Mouse (Mus musculus): ENCODE measurements around the gene Sfxn4. TPM values are rescaled to one million over a fixed set of nuclear protein-coding genes. Genes with fewer than 3 reads are reported as not detected.

The Sfxn4 gene
- polyA plus RNA-seq, 1 experiment from 2014 or later = 1.6 TPM

DNA sequence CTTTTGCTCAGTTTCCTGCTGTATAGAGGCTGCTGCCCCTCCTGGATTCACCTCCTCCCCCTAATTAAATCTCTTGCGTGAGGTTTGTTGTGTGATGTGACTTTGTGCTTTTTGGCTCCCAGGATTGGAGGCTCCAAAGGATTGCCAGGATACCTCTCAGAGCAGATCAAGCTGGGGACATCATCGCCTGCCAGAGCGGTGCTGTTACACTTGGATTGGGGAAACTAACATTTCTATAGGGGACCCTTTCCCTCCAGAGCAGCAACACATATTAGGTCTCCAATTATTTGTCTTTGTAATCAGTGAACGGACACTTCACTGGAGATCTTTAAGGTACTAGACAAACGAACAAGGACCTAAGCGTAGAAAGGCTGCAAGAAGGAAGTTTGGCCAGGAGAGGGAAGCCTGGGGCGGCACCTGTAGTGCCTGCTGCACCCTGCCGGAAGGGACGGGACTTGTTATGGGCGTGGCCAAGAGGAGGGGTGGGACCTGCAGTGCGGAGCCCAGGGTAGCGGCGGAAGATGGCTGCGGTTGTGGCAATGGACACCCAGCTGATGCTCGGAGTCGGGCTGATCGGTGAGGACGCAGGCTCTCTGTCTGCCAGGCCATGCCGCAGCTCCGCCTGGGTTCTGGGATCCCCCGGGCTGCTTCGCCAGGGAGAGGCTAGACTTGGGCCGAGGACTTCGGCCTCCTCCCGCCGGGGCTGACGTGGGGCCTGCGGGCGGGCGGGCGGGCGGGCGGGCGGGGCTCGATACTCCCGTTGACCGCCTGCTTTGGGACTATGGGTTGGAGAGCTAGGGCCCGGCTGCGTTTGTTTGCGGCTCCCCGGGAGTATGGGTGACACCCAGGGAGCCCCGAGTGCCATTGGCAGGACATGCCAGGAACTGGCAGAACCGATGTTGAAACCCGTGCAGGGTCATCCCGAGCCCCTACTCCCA, 49.9 kb downstream of the Sfxn4 start, which contains the start of gene Fam45a:
TSS of gene Fam45a (plus strand) at position 488 of the 938 bp plus-strand sequence.
- peak within 1 kb of the TSS; percentile 72 for H3K27ac ChIP-seq (ENCODE audit: low read depth, low read length)
- 0 out of 2 replicates have a peak, but pooled peaks cover 3% of the 10 kb centered on the region for H3K4me1 ChIP-seq (replicated peaks; ENCODE audit: control insufficient read depth, insufficient read depth, low read length)
- peak within 1 kb of the TSS; percentile 73 for H3K4me3 ChIP-seq (ENCODE audit: low read depth, low read length)
- H3K9ac ChIP-seq (ENCODE audit: low read depth, low read length) = peak within 1 kb of the TSS; percentile 73
- no peaks in the 10 kb centered on the region for H3K27me3 ChIP-seq (replicated peaks; ENCODE audit: control insufficient read depth, insufficient read depth, low read length)
- H3K4me2 ChIP-seq (replicated peaks; ENCODE audit: low read depth) = peak within 1 kb of the TSS; percentile 69
- peak; percentile 100 for ATAC-seq
- H3K36me3 ChIP-seq (ENCODE audit: control insufficient read depth, insufficient read depth) = 0 out of 2 replicates have a peak, but pooled peaks cover 9% of the 10 kb centered on the region
- peak; percentile 97 for TF ChIP-seq CTCF (IDR thresholded peaks at IDR 0.05; ENCODE audit: low read depth)
- WGBS = 2% methylated on average over 43 of the region's 45 CpGs
- H3K9me3 ChIP-seq (ENCODE audit: control insufficient read depth) = no peaks in the 10 kb centered on the region

DNA sequence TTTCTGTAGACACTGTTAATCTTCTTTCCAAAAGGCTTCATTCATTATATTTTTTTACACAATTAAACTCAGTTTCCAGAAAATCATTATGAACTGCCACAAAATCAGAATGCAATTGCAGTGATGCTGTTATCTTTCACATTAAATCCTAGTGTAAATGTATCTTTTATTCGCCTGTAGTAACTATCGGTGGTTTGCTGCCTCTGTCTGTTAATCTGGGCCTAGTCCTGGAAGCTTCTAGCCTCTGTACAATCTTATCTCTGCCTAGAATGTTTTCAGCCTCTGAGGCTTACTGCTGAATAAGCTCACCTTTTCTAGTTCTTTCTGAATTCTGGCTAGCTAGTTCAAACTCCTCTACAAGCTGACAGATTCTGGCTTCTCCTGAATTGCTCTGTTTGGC, 51.4 kb downstream of the Sfxn4 start:
- Histone ChIP-seq H3K9me3 (ENCODE audit: control insufficient read depth) (no peaks in the 10 kb centered on the region), H3K27me3 (replicated peaks; ENCODE audit: control insufficient read depth, insufficient read depth, low read length) (no peaks in the 10 kb centered on the region), H3K27ac (ENCODE audit: low read depth, low read length) (no peak overlapping the region), H3K9ac (ENCODE audit: low read depth, low read length) (no peak overlapping the region), H3K4me1 (replicated peaks; ENCODE audit: control insufficient read depth, insufficient read depth, low read length) (0 out of 2 replicates have a peak, but pooled peaks cover 3% of the 10 kb centered on the region), H3K4me2 (replicated peaks; ENCODE audit: low read depth) (no peak overlapping the region), H3K4me3 (ENCODE audit: low read depth, low read length) (no peak overlapping the region), H3K36me3 (ENCODE audit: control insufficient read depth, insufficient read depth) (0 out of 2 replicates have a peak, but pooled peaks cover under 1% of the 10 kb centered on the region)
- no peak for TF ChIP-seq CTCF (IDR thresholded peaks at IDR 0.05; ENCODE audit: low read depth)
- 88% methylated on average over 2 of the region's 2 CpGs for WGBS
- no peak for ATAC-seq

DNA sequence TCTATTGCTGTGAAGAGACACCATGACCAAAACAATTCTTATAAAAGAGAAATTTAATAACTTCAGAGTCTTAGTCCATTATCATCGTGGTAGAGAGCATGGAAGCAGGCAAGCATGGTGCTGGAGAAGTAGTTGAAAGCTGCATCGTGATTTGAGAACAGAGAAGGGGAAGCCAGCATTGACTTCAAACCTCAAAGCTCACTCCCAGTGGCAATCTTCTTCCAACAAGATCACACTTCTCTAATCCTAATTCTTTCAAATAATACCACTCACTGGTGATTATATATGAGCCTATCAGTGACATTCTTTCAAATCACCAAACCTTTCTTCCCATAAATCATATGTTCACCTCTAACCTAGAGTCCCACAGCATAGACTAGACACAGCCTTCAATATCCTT, 56.4 kb downstream of the Sfxn4 start:
- H3K9me3 ChIP-seq (ENCODE audit: control insufficient read depth) = no peaks in the 10 kb centered on the region
- H3K4me1 ChIP-seq (replicated peaks; ENCODE audit: control insufficient read depth, insufficient read depth, low read length) = no peaks in the 10 kb centered on the region
- no peak for ATAC-seq
- whole genome bisulfite sequencing = 64% methylated on average over 2 of the region's 2 CpGs
- no peak overlapping the region for H3K9ac ChIP-seq (ENCODE audit: low read depth, low read length)
- H3K4me3 ChIP-seq (ENCODE audit: low read depth, low read length) = no peak overlapping the region
- H3K4me2 ChIP-seq (replicated peaks; ENCODE audit: low read depth) = no peak overlapping the region
- TF ChIP-seq CTCF (IDR thresholded peaks at IDR 0.05; ENCODE audit: low read depth) = no peak
- no peaks in the 10 kb centered on the region for H3K27me3 ChIP-seq (replicated peaks; ENCODE audit: control insufficient read depth, insufficient read depth, low read length)
- no peak overlapping the region for H3K27ac ChIP-seq (ENCODE audit: low read depth, low read length)
- H3K36me3 ChIP-seq (ENCODE audit: control insufficient read depth, insufficient read depth) = no peaks in the 10 kb centered on the region

DNA sequence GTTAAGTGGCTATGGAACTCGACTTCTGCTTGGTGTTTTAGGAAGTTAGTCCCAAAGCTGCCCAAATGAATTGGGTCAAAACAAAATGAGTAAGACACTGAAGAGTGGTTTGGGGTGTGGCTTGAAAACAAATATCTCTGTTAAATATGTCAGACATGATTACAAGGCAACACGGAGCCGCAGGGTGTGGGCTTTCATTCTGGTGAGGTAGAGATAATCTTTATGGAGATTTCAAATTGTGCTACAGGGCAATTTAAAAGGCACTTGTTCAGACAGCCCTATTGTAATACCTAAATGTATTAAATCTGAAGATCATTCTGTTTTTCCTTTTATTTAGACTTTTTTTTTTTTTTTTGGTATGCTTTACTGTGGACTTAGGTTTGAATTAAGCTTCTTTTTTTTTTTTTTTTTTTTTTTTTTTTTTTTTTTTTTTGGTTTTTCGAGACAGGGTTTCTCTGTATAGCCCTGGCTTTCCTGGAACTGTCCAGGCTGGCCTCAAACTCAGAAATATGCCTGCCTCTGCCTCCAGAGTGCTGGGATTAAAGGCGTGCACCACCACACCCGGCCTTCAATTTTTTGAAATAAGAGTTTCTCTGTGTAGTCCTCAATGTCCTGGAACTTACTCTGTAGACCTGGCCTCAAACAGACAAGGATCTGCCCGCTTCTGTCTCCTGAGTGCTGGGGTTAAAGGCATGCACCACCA, 61.3 kb downstream of the Sfxn4 start:
- H3K4me1 ChIP-seq (replicated peaks; ENCODE audit: control insufficient read depth, insufficient read depth, low read length) = no peaks in the 10 kb centered on the region
- no peaks in the 10 kb centered on the region for H3K9me3 ChIP-seq (ENCODE audit: control insufficient read depth)
- no peak overlapping the region for H3K4me2 ChIP-seq (replicated peaks; ENCODE audit: low read depth)
- no peaks in the 10 kb centered on the region for H3K36me3 ChIP-seq (ENCODE audit: control insufficient read depth, insufficient read depth)
- no peak for TF ChIP-seq CTCF (IDR thresholded peaks at IDR 0.05; ENCODE audit: low read depth)
- H3K27me3 ChIP-seq (replicated peaks; ENCODE audit: control insufficient read depth, insufficient read depth, low read length) = no peaks in the 10 kb centered on the region
- no peak overlapping the region for H3K4me3 ChIP-seq (ENCODE audit: low read depth, low read length)
- H3K9ac ChIP-seq (ENCODE audit: low read depth, low read length) = no peak overlapping the region
- no peak overlapping the region for H3K27ac ChIP-seq (ENCODE audit: low read depth, low read length)
- 71% methylated on average over 7 of the region's 7 CpGs for WGBS
- ATAC-seq = no peak

DNA sequence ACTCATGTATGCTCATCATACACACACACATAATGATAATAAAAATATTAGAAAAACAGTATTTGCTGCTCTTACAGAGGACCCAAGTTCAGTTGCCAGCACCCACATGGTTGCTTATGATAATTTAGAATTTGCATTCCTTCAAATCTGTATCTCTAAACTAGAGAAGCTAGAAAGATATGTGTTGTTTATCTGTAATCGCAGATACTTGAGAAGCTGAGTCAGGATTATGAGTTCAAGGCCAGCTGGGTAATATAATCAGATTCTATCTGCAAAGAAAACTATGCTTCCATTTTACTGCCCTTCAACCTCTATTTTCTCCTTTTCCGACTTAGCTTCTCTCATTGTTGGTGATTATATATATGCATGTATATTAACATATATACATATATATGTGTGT, 63.9 kb downstream of the Sfxn4 start:
- 79% methylated on average over 2 of the region's 2 CpGs for WGBS
- H3K27ac ChIP-seq (ENCODE audit: low read depth, low read length) = no peak overlapping the region
- no peak overlapping the region for H3K4me2 ChIP-seq (replicated peaks; ENCODE audit: low read depth)
- H3K9me3 ChIP-seq (ENCODE audit: control insufficient read depth) = no peaks in the 10 kb centered on the region
- H3K4me1 ChIP-seq (replicated peaks; ENCODE audit: control insufficient read depth, insufficient read depth, low read length) = no peaks in the 10 kb centered on the region
- no peak overlapping the region for H3K4me3 ChIP-seq (ENCODE audit: low read depth, low read length)
- no peak for TF ChIP-seq CTCF (IDR thresholded peaks at IDR 0.05; ENCODE audit: low read depth)
- ATAC-seq = no peak
- H3K9ac ChIP-seq (ENCODE audit: low read depth, low read length) = no peak overlapping the region
- no peaks in the 10 kb centered on the region for H3K27me3 ChIP-seq (replicated peaks; ENCODE audit: control insufficient read depth, insufficient read depth, low read length)
- no peaks in the 10 kb centered on the region for H3K36me3 ChIP-seq (ENCODE audit: control insufficient read depth, insufficient read depth)

DNA sequence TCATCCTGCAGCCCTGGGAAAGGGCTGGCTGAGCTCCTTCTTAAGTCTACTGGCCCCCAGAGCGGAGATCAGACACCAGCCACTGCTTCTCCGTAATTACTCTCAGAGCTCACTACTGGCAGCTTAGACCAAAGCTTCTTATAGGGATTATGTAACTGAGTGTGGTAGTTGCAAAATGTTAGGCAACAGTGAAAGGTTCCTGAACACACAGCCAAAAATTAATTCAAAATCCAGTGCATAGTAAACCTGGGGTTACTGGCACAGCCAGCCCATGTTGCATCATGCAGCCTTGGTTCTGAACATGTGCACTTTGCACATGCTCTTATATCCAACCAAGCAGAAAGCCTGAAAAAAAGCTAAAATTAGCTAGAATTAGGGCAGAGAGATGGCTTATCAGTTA, 66.0 kb downstream of the Sfxn4 start:
- Histone ChIP-seq H3K27ac (ENCODE audit: low read depth, low read length) (no peak overlapping the region), H3K4me3 (ENCODE audit: low read depth, low read length) (no peak overlapping the region), H3K9ac (ENCODE audit: low read depth, low read length) (no peak overlapping the region), H3K36me3 (ENCODE audit: control insufficient read depth, insufficient read depth) (no peaks in the 10 kb centered on the region), H3K4me1 (replicated peaks; ENCODE audit: control insufficient read depth, insufficient read depth, low read length) (no peaks in the 10 kb centered on the region), H3K27me3 (replicated peaks; ENCODE audit: control insufficient read depth, insufficient read depth, low read length) (no peaks in the 10 kb centered on the region), H3K9me3 (ENCODE audit: control insufficient read depth) (no peaks in the 10 kb centered on the region), H3K4me2 (replicated peaks; ENCODE audit: low read depth) (no peak overlapping the region)
- ATAC-seq = no peak
- no peak for TF ChIP-seq CTCF (IDR thresholded peaks at IDR 0.05; ENCODE audit: low read depth)
- WGBS = 91% methylated on average over 2 of the region's 2 CpGs
